Mouse (Mus musculus) liver, adult 2 months (tissue): ENCODE measurements around the gene 5730455P16Rik.
"Not testable (repeated sequence)": the region's sequence is repeated elsewhere in the genome, so short reads cannot be mapped to it uniquely, and the experiment has no call there.

Experiments
- CTCF ChIP-seq: fragments of 200-500 bp; IDR thresholded peaks from 2 replicates; pipeline ENCODE4 v1.5.1; 2011; ENCODE audit warnings: low read depth, low read length, control low read depth
- POLR2A ChIP-seq: fragments of 200-500 bp; IDR thresholded peaks from 2 replicates; pipeline ENCODE4 v1.6.1; 2011; ENCODE audit warnings: low read length, control low read depth; ENCODE audit not compliant: insufficient read depth; ENCODE audit errors: extremely low read depth

- TF ChIP-seq CTCF, POLR2A: not testable (repeated sequence)
Measured at GRCm38 (mm10) chr11:80407878-80408277, 30.0 kb upstream of the 5730455P16Rik start.
